Mouse (Mus musculus): Measurements from ENCODE around the gene Tex26. TPM values are rescaled to one million over a fixed set of nuclear protein-coding genes. Genes with fewer than 3 reads are reported as not detected.

Tex26 gene
- polyA plus RNA-seq, 1 experiment from 2014 or later: 0.27 TPM

- Histone ChIP-seq H3K4me3 (ENCODE audit: low read depth, low read length) (no peak overlapping the region), H3K4me2 (replicated peaks; ENCODE audit: low read depth) (no peak overlapping the region), H3K9ac (ENCODE audit: low read length) (no peak overlapping the region), H3K27ac (replicated peaks) (no peak overlapping the region), H3K27me3 (ENCODE audit: control insufficient read depth, insufficient read depth, low read length) (no peaks in the 10 kb centered on the region), H3K36me3 (ENCODE audit: control insufficient read depth, insufficient read depth, low read length) (no peaks in the 10 kb centered on the region), H3K9me3 (ENCODE audit: control insufficient read depth, low read length) (no peaks in the 10 kb centered on the region), H3K4me1 (replicated peaks; ENCODE audit: control insufficient read depth, insufficient read depth) (no peaks in the 10 kb centered on the region)
- DNase-seq (ENCODE audit: low spot score) (no peak), ATAC-seq (ENCODE audit: low FRiP score, low TSS enrichment) (peak; percentile 73)
- 66% methylated on average over 20 of the region's 20 CpGs for WGBS
- TF ChIP-seq EP300 (optimal IDR thresholded peaks at IDR 0.05) (no peak), CTCF (IDR thresholded peaks at IDR 0.05; ENCODE audit: low read depth) (no peak)
Observed at GRCm38 (mm10) chr5:149508094-149509029, 68.9 kb downstream of the Tex26 start.

- no peaks in the 10 kb centered on the region for H3K9me3 ChIP-seq (ENCODE audit: control insufficient read depth, low read length)
- H3K36me3 ChIP-seq (ENCODE audit: control insufficient read depth, insufficient read depth, low read length): no peaks in the 10 kb centered on the region
- no peak for TF ChIP-seq EP300 (optimal IDR thresholded peaks at IDR 0.05)
- TF ChIP-seq CTCF (IDR thresholded peaks at IDR 0.05; ENCODE audit: low read depth): no peak
- no peak overlapping the region for H3K27ac ChIP-seq (replicated peaks)
- no peaks in the 10 kb centered on the region for H3K27me3 ChIP-seq (ENCODE audit: control insufficient read depth, insufficient read depth, low read length)
- no peaks in the 10 kb centered on the region; the same call in none of the 2 replicates for H3K4me1 ChIP-seq (replicated peaks; ENCODE audit: control insufficient read depth, insufficient read depth)
- DNase-seq (ENCODE audit: low spot score) (no peak), ATAC-seq (ENCODE audit: low FRiP score, low TSS enrichment) (no peak)
- no peak overlapping the region for H3K4me3 ChIP-seq (ENCODE audit: low read depth, low read length)
- no peak overlapping the region for H3K4me2 ChIP-seq (replicated peaks; ENCODE audit: low read depth)
- 68% methylated on average over 13 of the region's 13 CpGs for WGBS
- H3K9ac ChIP-seq (ENCODE audit: low read length): no peak overlapping the region
Observed at GRCm38 (mm10) chr5:149510323-149510722, 70.9 kb downstream of the Tex26 start.

- DNase-seq (ENCODE audit: low spot score) (no peak), ATAC-seq (ENCODE audit: low FRiP score, low TSS enrichment) (no peak)
- Histone ChIP-seq H3K4me3 (ENCODE audit: low read depth, low read length) (no peak overlapping the region), H3K9ac (ENCODE audit: low read length) (no peak overlapping the region), H3K27ac (replicated peaks) (no peak overlapping the region), H3K4me1 (replicated peaks; ENCODE audit: control insufficient read depth, insufficient read depth) (no peaks in the 10 kb centered on the region; the same call in none of the 2 replicates), H3K4me2 (replicated peaks; ENCODE audit: low read depth) (no peak overlapping the region), H3K36me3 (ENCODE audit: control insufficient read depth, insufficient read depth, low read length) (no peaks in the 10 kb centered on the region), H3K27me3 (ENCODE audit: control insufficient read depth, insufficient read depth, low read length) (no peaks in the 10 kb centered on the region), H3K9me3 (ENCODE audit: control insufficient read depth, low read length) (no peaks in the 10 kb centered on the region)
- WGBS: 62% methylated on average over 3 of the region's 3 CpGs
- TF ChIP-seq EP300 (optimal IDR thresholded peaks at IDR 0.05) (no peak), CTCF (IDR thresholded peaks at IDR 0.05; ENCODE audit: low read depth) (no peak)
Observed at GRCm38 (mm10) chr5:149512695-149513094, 73.2 kb downstream of the Tex26 start.

GRCm38 (mm10) chr5:149513438-149514086 is 74.1 kb downstream of the Tex26 start:
- no peak for ATAC-seq (ENCODE audit: low FRiP score, low TSS enrichment)
- Histone ChIP-seq H3K27ac (replicated peaks) (peak overlapping the region; percentile 61), H3K9me3 (ENCODE audit: control insufficient read depth, low read length) (no peaks in the 10 kb centered on the region), H3K27me3 (ENCODE audit: control insufficient read depth, insufficient read depth, low read length) (no peaks in the 10 kb centered on the region), H3K36me3 (ENCODE audit: control insufficient read depth, insufficient read depth, low read length) (no peaks in the 10 kb centered on the region), H3K4me2 (replicated peaks; ENCODE audit: low read depth) (peak overlapping the region; percentile 37; the same call in 1 of the 2 replicates), H3K9ac (ENCODE audit: low read length) (peak overlapping the region; percentile 1; the same call in 1 of the 2 replicates), H3K4me1 (replicated peaks; ENCODE audit: control insufficient read depth, insufficient read depth) (no peaks in the 10 kb centered on the region; the same call in none of the 2 replicates), H3K4me3 (ENCODE audit: low read depth, low read length) (no peak overlapping the region)
- DNase-seq (ENCODE audit: low spot score): no peak
- WGBS: 48% methylated on average over 9 of the region's 9 CpGs
- TF ChIP-seq CTCF (IDR thresholded peaks at IDR 0.05; ENCODE audit: low read depth) (no peak), EP300 (optimal IDR thresholded peaks at IDR 0.05) (no peak)

GRCm38 (mm10) chr5:149514087-149514671 is 74.7 kb downstream of the Tex26 start:
- Histone ChIP-seq H3K4me1 (replicated peaks; ENCODE audit: control insufficient read depth, insufficient read depth) (no peaks in the 10 kb centered on the region; the same call in none of the 2 replicates), H3K27ac (replicated peaks) (peak overlapping the region; percentile 63; the same call in 1 of the 2 replicates), H3K27me3 (ENCODE audit: control insufficient read depth, insufficient read depth, low read length) (no peaks in the 10 kb centered on the region), H3K9me3 (ENCODE audit: control insufficient read depth, low read length) (no peaks in the 10 kb centered on the region), H3K9ac (ENCODE audit: low read length) (peak overlapping the region; percentile 1; the same call in 1 of the 2 replicates), H3K4me2 (replicated peaks; ENCODE audit: low read depth) (peak overlapping the region; percentile 37; the same call in 1 of the 2 replicates), H3K4me3 (ENCODE audit: low read depth, low read length) (no peak overlapping the region), H3K36me3 (ENCODE audit: control insufficient read depth, insufficient read depth, low read length) (no peaks in the 10 kb centered on the region)
- ATAC-seq (ENCODE audit: low FRiP score, low TSS enrichment) (0 out of 2 replicates have a peak, but pooled peaks have one; percentile 51), DNase-seq (ENCODE audit: low spot score) (peak; percentile 42)
- 10% methylated on average over 14 of the region's 14 CpGs for WGBS
- TF ChIP-seq CTCF (IDR thresholded peaks at IDR 0.05; ENCODE audit: low read depth): peak; percentile 56
- no peak for TF ChIP-seq EP300 (optimal IDR thresholded peaks at IDR 0.05)
